Mouse (Mus musculus): ENCODE data around the gene Slc47a1. TPM values are rescaled to one million over a fixed set of nuclear protein-coding genes. Genes with fewer than 3 reads are reported as not detected.

The Slc47a1 gene
- polyA plus RNA-seq, 1 experiment from 2014 or later: 26.8 TPM

- Histone ChIP-seq H3K4me3 (ENCODE audit: low read length) (no peak overlapping the region), H3K27me3 (ENCODE audit: control insufficient read depth, insufficient read depth, low read length) (no peaks in the 10 kb centered on the region), H3K4me1 (ENCODE audit: control insufficient read depth, insufficient read depth, low read length) (peaks cover 15% of the 10 kb centered on the region), H3K27ac (ENCODE audit: low read length) (no peak overlapping the region), H3K9me3 (replicated peaks; ENCODE audit: control insufficient read depth, low read length) (0 out of 2 replicates have a peak, but pooled peaks cover 3% of the 10 kb centered on the region), H3K4me2 (ENCODE audit: low read depth, low read length) (no peak overlapping the region), H3K36me3 (ENCODE audit: control insufficient read depth, insufficient read depth) (no peaks in the 10 kb centered on the region), H3K9ac (ENCODE audit: low read length) (no peak overlapping the region)
- 90% methylated on average over 2 of the region's 2 CpGs for WGBS
- no peak for ATAC-seq (replicated peaks; ENCODE audit: extremely low read depth, insufficient read depth, low FRiP score)
Observed at GRCm38 (mm10) chr11:61297326-61297725, 80.8 kb downstream of the Slc47a1 start.

GRCm38 (mm10) chr11:61296556-61296955, 81.6 kb downstream of the Slc47a1 start:
- no peak overlapping the region for H3K4me2 ChIP-seq (ENCODE audit: low read depth, low read length)
- no peak for ATAC-seq (replicated peaks; ENCODE audit: extremely low read depth, insufficient read depth, low FRiP score)
- no peak overlapping the region for H3K27ac ChIP-seq (ENCODE audit: low read length)
- H3K9me3 ChIP-seq (replicated peaks; ENCODE audit: control insufficient read depth, low read length): 0 out of 2 replicates have a peak, but pooled peaks cover 3% of the 10 kb centered on the region
- 66% methylated on average over 1 of the region's 1 CpGs for WGBS
- H3K36me3 ChIP-seq (ENCODE audit: control insufficient read depth, insufficient read depth): no peaks in the 10 kb centered on the region
- peaks cover 15% of the 10 kb centered on the region for H3K4me1 ChIP-seq (ENCODE audit: control insufficient read depth, insufficient read depth, low read length)
- no peak overlapping the region for H3K9ac ChIP-seq (ENCODE audit: low read length)
- H3K4me3 ChIP-seq (ENCODE audit: low read length): no peak overlapping the region
- no peaks in the 10 kb centered on the region for H3K27me3 ChIP-seq (ENCODE audit: control insufficient read depth, insufficient read depth, low read length)

- Histone ChIP-seq H3K27ac (ENCODE audit: low read length) (no peak overlapping the region), H3K4me2 (ENCODE audit: low read depth, low read length) (no peak overlapping the region), H3K9me3 (replicated peaks; ENCODE audit: control insufficient read depth, low read length) (0 out of 2 replicates have a peak, but pooled peaks cover 3% of the 10 kb centered on the region), H3K4me1 (ENCODE audit: control insufficient read depth, insufficient read depth, low read length) (peaks cover 12% of the 10 kb centered on the region), H3K27me3 (ENCODE audit: control insufficient read depth, insufficient read depth, low read length) (no peaks in the 10 kb centered on the region), H3K36me3 (ENCODE audit: control insufficient read depth, insufficient read depth) (no peaks in the 10 kb centered on the region), H3K9ac (ENCODE audit: low read length) (no peak overlapping the region), H3K4me3 (ENCODE audit: low read length) (no peak overlapping the region)
- no peak for ATAC-seq (replicated peaks; ENCODE audit: extremely low read depth, insufficient read depth, low FRiP score)
- WGBS: 84% methylated on average over 2 of the region's 2 CpGs
Observed at GRCm38 (mm10) chr11:61295556-61295955, 82.6 kb downstream of the Slc47a1 start.

GRCm38 (mm10) chr11:61294431-61294830, 83.7 kb downstream of the Slc47a1 start:
- no peak overlapping the region for H3K9ac ChIP-seq (ENCODE audit: low read length)
- H3K4me1 ChIP-seq (ENCODE audit: control insufficient read depth, insufficient read depth, low read length): peaks cover 3% of the 10 kb centered on the region; the same call in 1 of the 2 replicates
- no peak for ATAC-seq (replicated peaks; ENCODE audit: extremely low read depth, insufficient read depth, low FRiP score)
- H3K9me3 ChIP-seq (replicated peaks; ENCODE audit: control insufficient read depth, low read length): 0 out of 2 replicates have a peak, but pooled peaks cover 3% of the 10 kb centered on the region
- WGBS: 58% methylated on average over 3 of the region's 3 CpGs
- H3K36me3 ChIP-seq (ENCODE audit: control insufficient read depth, insufficient read depth): no peaks in the 10 kb centered on the region
- H3K27me3 ChIP-seq (ENCODE audit: control insufficient read depth, insufficient read depth, low read length): no peaks in the 10 kb centered on the region
- no peak overlapping the region for H3K4me2 ChIP-seq (ENCODE audit: low read depth, low read length)
- H3K4me3 ChIP-seq (ENCODE audit: low read length): no peak overlapping the region
- no peak overlapping the region for H3K27ac ChIP-seq (ENCODE audit: low read length)

Other genes with a start within 250 kb of the Slc47a1 start
- 63.3 and 69.9 TPM in 2 replicates for gene Usp22, start 203.3 kb downstream of the Slc47a1 start, polyA plus RNA-seq (2015; fragmentation: Nextera tagmentation; extraction: Ambion mirVana)
- gene Aldh3a1, start 170.8 kb downstream of the Slc47a1 start, polyA plus RNA-seq (2015; fragmentation: Nextera tagmentation; extraction: Ambion mirVana): 0.39 TPM in 2 replicates
- gene Aldh3a2, start 110.9 kb downstream of the Slc47a1 start, polyA plus RNA-seq (2015; fragmentation: Nextera tagmentation; extraction: Ambion mirVana): 33.2 and 34.3 TPM in 2 replicates
- gene Slc47a2, start 35.5 kb downstream of the Slc47a1 start, polyA plus RNA-seq (2015; fragmentation: Nextera tagmentation; extraction: Ambion mirVana): 0.07 and 0.24 TPM in 2 replicates
- 0.07 and 0.29 TPM in 2 replicates for gene Rnf112, start 75.8 kb upstream of the Slc47a1 start, polyA plus RNA-seq (2015; fragmentation: Nextera tagmentation; extraction: Ambion mirVana)
- 125 and 225 TPM in 2 replicates for gene Mfap4, start 107.1 kb upstream of the Slc47a1 start, polyA plus RNA-seq (2015; fragmentation: Nextera tagmentation; extraction: Ambion mirVana)
- gene Mapk7, start 116.1 kb upstream of the Slc47a1 start, polyA plus RNA-seq (2015; fragmentation: Nextera tagmentation; extraction: Ambion mirVana): 27.4 and 28.9 TPM in 2 replicates
- 11.6 and 13.3 TPM in 2 replicates for gene B9d1, start 126.8 kb upstream of the Slc47a1 start, polyA plus RNA-seq (2015; fragmentation: Nextera tagmentation; extraction: Ambion mirVana)
- 19.0 and 19.7 TPM in 2 replicates for gene Epn2, start 201.3 kb upstream of the Slc47a1 start, polyA plus RNA-seq (2015; fragmentation: Nextera tagmentation; extraction: Ambion mirVana)